Mouse (Mus musculus) MEL (cell line): ENCODE data around the gene Acrbp. TPM values are rescaled to one million over a fixed set of nuclear protein-coding genes. Genes with fewer than 3 reads are reported as not detected.
A peak's percentile ranks its signal among the peaks of the same experiment; 100 is the strongest.

Experiments used
- DNase-seq: peaks from one replicate; pipeline ENCODE4 v3.0.0; 2011; ENCODE audit warnings: low read depth, low spot score
- H3K27ac ChIP-seq: 2 replicates; pipeline ENCODE4 v1.5.1; 2012; ENCODE audit warnings: low read depth, mild to moderate bottlenecking, control low read depth, low read length, moderate library complexity; ENCODE audit not compliant: control insufficient read depth
- H3K27me3 ChIP-seq, 2 experiments: fragments of 150-350 bp in 1 of 2; sonication (generic) in 1 of 2; 2 replicates each; pipeline ENCODE4 v1.6.1; 2012; ENCODE audit warnings: low read length in 2 of 2, mild to moderate bottlenecking in 2 of 2, improper control_type of control experiment in 1 of 2, moderate library complexity in 1 of 2; ENCODE audit not compliant: insufficient read depth in 2 of 2, control insufficient read depth in 1 of 2
- H3K36me3 ChIP-seq, 2 experiments: 2 replicates each; pipeline ENCODE4 v1.6.1; 2012 to 2014; ENCODE audit warnings: low read length in 2 of 2, improper control_type of control experiment in 1 of 2, inconsistent platforms in 1 of 2, mild to moderate bottlenecking in 1 of 2; ENCODE audit not compliant: insufficient read depth in 2 of 2, control insufficient read depth in 1 of 2
- H3K4me1 ChIP-seq, 2 experiments: fragments of 150-350 bp in 1 of 2; sonication (generic) in 1 of 2; 2 replicates each; pipeline ENCODE4 v1.6.1; 2012; ENCODE audit warnings: low read length in 2 of 2, improper control_type of control experiment in 1 of 2, mild to moderate bottlenecking in 1 of 2; ENCODE audit not compliant: insufficient read depth in 2 of 2, control insufficient read depth in 1 of 2
- H3K4me3 ChIP-seq, 2 experiments: fragments of 150-350 bp in 1 of 2; sonication (generic) in 1 of 2; 2 replicates each; pipeline ENCODE4 v1.5.1; 2012; ENCODE audit warnings: low read depth in 2 of 2, low read length in 2 of 2, mild to moderate bottlenecking in 2 of 2, moderate library complexity in 2 of 2, control low read depth in 1 of 2, improper control_type of control experiment in 1 of 2; ENCODE audit not compliant: control insufficient read depth in 1 of 2, insufficient read depth in 1 of 2
- H3K79me2 ChIP-seq: 2 replicates; pipeline ENCODE4 v1.6.1; 2012; ENCODE audit warnings: mild to moderate bottlenecking, low read length, moderate library complexity; ENCODE audit not compliant: control insufficient read depth, poor library complexity, insufficient read depth
- H3K9ac ChIP-seq: 2 replicates; pipeline ENCODE4 v1.6.1; 2012; ENCODE audit warnings: low read depth, mild to moderate bottlenecking, control low read depth, low read length, moderate library complexity; ENCODE audit not compliant: control insufficient read depth, poor library complexity, severe bottlenecking
- H3K9me3 ChIP-seq: fragments of 150-350 bp; sonication (generic); replicated peaks from 2 replicates; pipeline ENCODE4 v1.6.1; 2012; ENCODE audit warnings: mild to moderate bottlenecking, low read length, improper control_type of control experiment, moderate library complexity; ENCODE audit not compliant: insufficient read depth
- BHLHE40 ChIP-seq: IDR thresholded peaks from 2 replicates; pipeline ENCODE4 v1.6.1; 2012; ENCODE audit warnings: low read depth, mild to moderate bottlenecking, inconsistent platforms, low read length, improper control_type of control experiment, borderline replicate concordance
- CHD1 ChIP-seq: IDR thresholded peaks from 2 replicates; pipeline ENCODE4 v1.6.1; 2012; ENCODE audit warnings: low read depth, mild to moderate bottlenecking, inconsistent platforms, low read length, improper control_type of control experiment
- CTCF ChIP-seq, 3 experiments: IDR thresholded peaks in 2 of 3; conservative IDR thresholded peaks in 1 of 3; 2 replicates each; pipeline ENCODE4 v1.5.1; 2011 to 2012; ENCODE audit warnings: low read length in 3 of 3, low read depth in 2 of 3, mild to moderate bottlenecking in 2 of 3, improper control_type of control experiment in 1 of 3, inconsistent platforms in 1 of 3, mixed read lengths in 1 of 3, moderate library complexity in 1 of 3; ENCODE audit not compliant: control insufficient read depth in 1 of 3, insufficient read depth in 1 of 3, poor library complexity in 1 of 3, severe bottlenecking in 1 of 3
- ELF1 ChIP-seq: IDR thresholded peaks from 2 replicates; pipeline ENCODE4 v1.6.1; 2014; ENCODE audit warnings: low read depth, mild to moderate bottlenecking, inconsistent platforms, low read length, improper control_type of control experiment, moderate library complexity
- EP300 ChIP-seq, 2 experiments: IDR thresholded peaks; 2 replicates each; pipeline ENCODE4 v1.6.1; 2011; ENCODE audit warnings: improper control_type of control experiment in 2 of 2, low read length in 2 of 2, low read depth in 1 of 2, mild to moderate bottlenecking in 1 of 2
- GABPA ChIP-seq: IDR thresholded peaks from 2 replicates; pipeline ENCODE4 v1.6.1; 2012; ENCODE audit warnings: low read depth, mild to moderate bottlenecking, inconsistent platforms, low read length, improper control_type of control experiment, moderate library complexity
- HCFC1 ChIP-seq: IDR thresholded peaks from 2 replicates; pipeline ENCODE4 v1.6.1; 2012; ENCODE audit warnings: low read depth, mild to moderate bottlenecking, inconsistent platforms, low read length, improper control_type of control experiment, moderate library complexity
- JUND ChIP-seq: IDR thresholded peaks from 2 replicates; pipeline ENCODE4 v1.6.1; 2011; ENCODE audit warnings: low read depth, mild to moderate bottlenecking, improper control_type of control experiment, low read length
- MAX ChIP-seq: IDR thresholded peaks from 2 replicates; pipeline ENCODE4 v1.6.1; 2011; ENCODE audit warnings: low read length, improper control_type of control experiment
- MAZ ChIP-seq: IDR thresholded peaks from 2 replicates; pipeline ENCODE4 v1.6.1; 2012; ENCODE audit warnings: low read depth, mild to moderate bottlenecking, inconsistent platforms, low read length, improper control_type of control experiment
- MEF2A ChIP-seq: IDR thresholded peaks from 2 replicates; pipeline ENCODE4 v1.6.1; 2014; ENCODE audit warnings: low read depth, mild to moderate bottlenecking, inconsistent platforms, low read length, improper control_type of control experiment; ENCODE audit not compliant: poor library complexity, insufficient replicate concordance, severe bottlenecking; ENCODE audit errors: extremely low read depth
- MXI1 ChIP-seq: IDR thresholded peaks from 2 replicates; pipeline ENCODE4 v1.6.1; 2011; ENCODE audit warnings: mild to moderate bottlenecking, low read depth, low read length, improper control_type of control experiment
- MYC ChIP-seq: IDR thresholded peaks from 2 replicates; pipeline ENCODE4 v1.6.1; 2011; ENCODE audit warnings: low read depth, mild to moderate bottlenecking, low read length, improper control_type of control experiment, moderate library complexity
- POLR2AphosphoS5 ChIP-seq: IDR thresholded peaks from 2 replicates; pipeline ENCODE4 v1.6.1; 2012; ENCODE audit warnings: low read depth, borderline replicate concordance, mild to moderate bottlenecking, inconsistent platforms, low read length, moderate library complexity, mixed read lengths
- RAD21 ChIP-seq: IDR thresholded peaks from 2 replicates; pipeline ENCODE4 v1.6.1; 2011; ENCODE audit warnings: mild to moderate bottlenecking, low read depth, low read length, improper control_type of control experiment
- RCOR1 ChIP-seq: IDR thresholded peaks from 2 replicates; pipeline ENCODE4 v1.6.1; 2012; ENCODE audit warnings: low read depth, mild to moderate bottlenecking, inconsistent platforms, low read length, improper control_type of control experiment
- SIN3A ChIP-seq: IDR thresholded peaks from 2 replicates; pipeline ENCODE4 v1.6.1; 2012; ENCODE audit warnings: low read length, improper control_type of control experiment, inconsistent platforms
- SMC3 ChIP-seq: IDR thresholded peaks from 2 replicates; pipeline ENCODE4 v1.6.1; 2011; ENCODE audit warnings: low read depth, low read length, improper control_type of control experiment
- TAL1 ChIP-seq: IDR thresholded peaks from 2 replicates; pipeline ENCODE4 v1.6.1; 2012; ENCODE audit warnings: mild to moderate bottlenecking, inconsistent platforms, low read length, moderate library complexity, mixed read lengths
- TBP ChIP-seq: IDR thresholded peaks from 2 replicates; pipeline ENCODE4 v1.8.0; 2011; ENCODE audit warnings: low read depth, low read length, improper control_type of control experiment
- UBTF ChIP-seq: IDR thresholded peaks from 2 replicates; pipeline ENCODE4 v1.6.1; 2012; ENCODE audit warnings: low read depth, mild to moderate bottlenecking, inconsistent platforms, low read length, improper control_type of control experiment, moderate library complexity, borderline replicate concordance; ENCODE audit not compliant: insufficient read depth
- USF1 ChIP-seq: IDR thresholded peaks from 2 replicates; pipeline ENCODE4 v1.6.1; 2014; ENCODE audit warnings: low read depth, mild to moderate bottlenecking, inconsistent platforms, low read length, improper control_type of control experiment, moderate library complexity
- USF2 ChIP-seq, 2 experiments: IDR thresholded peaks; 2 replicates each; pipeline ENCODE4 v1.6.1; 2011 to 2012; ENCODE audit warnings: improper control_type of control experiment in 2 of 2, low read length in 2 of 2, borderline replicate concordance in 1 of 2, inconsistent platforms in 1 of 2, low read depth in 1 of 2, mild to moderate bottlenecking in 1 of 2; ENCODE audit not compliant: insufficient read depth in 1 of 2
- ZC3H11A ChIP-seq: IDR thresholded peaks from 2 replicates; pipeline ENCODE4 v1.6.1; 2012; ENCODE audit warnings: low read depth, mild to moderate bottlenecking, inconsistent platforms, low read length, improper control_type of control experiment
- ZKSCAN1 ChIP-seq: IDR thresholded peaks from 2 replicates; pipeline ENCODE4 v1.6.1; 2012; ENCODE audit warnings: low read depth, mild to moderate bottlenecking, inconsistent platforms, low read length, improper control_type of control experiment, moderate library complexity
- ZMIZ1 ChIP-seq: IDR thresholded peaks from 2 replicates; pipeline ENCODE4 v1.6.1; 2012; ENCODE audit warnings: low read depth, mild to moderate bottlenecking, inconsistent platforms, low read length, improper control_type of control experiment, moderate library complexity
- ZNF384 ChIP-seq: IDR thresholded peaks from 2 replicates; pipeline ENCODE4 v1.6.1; 2012; ENCODE audit warnings: low read depth, mild to moderate bottlenecking, inconsistent platforms, low read length, improper control_type of control experiment
- polyA plus RNA-seq, 2 experiments: library from polyadenylated mRNA; stranded (reverse) in 1 of 2; unstranded in 1 of 2; fragments of >175 nt in 1 of 2; fragments of >200 nt in 1 of 2; gene quantifications; 2 replicates each; pipeline versions ENCODE4 v1.2.1 to v1.2.4; 2012; ENCODE audit warnings: low replicate concordance in 2 of 2, low read depth in 1 of 2; ENCODE audit not compliant: insufficient read length in 2 of 2, insufficient read depth in 1 of 2, missing spikeins in 1 of 2
- total RNA-seq: library from RNA; depleted of rRNA; stranded (reverse); fragments of 300-350 nt; gene quantifications from 2 replicates; pipeline ENCODE4 v1.2.3, GENCODE M21; 2012

Gene Acrbp
- total and polyA plus RNA-seq, 3 experiments = 3.3 to 5.3 TPM; not detected in 1

DNA sequence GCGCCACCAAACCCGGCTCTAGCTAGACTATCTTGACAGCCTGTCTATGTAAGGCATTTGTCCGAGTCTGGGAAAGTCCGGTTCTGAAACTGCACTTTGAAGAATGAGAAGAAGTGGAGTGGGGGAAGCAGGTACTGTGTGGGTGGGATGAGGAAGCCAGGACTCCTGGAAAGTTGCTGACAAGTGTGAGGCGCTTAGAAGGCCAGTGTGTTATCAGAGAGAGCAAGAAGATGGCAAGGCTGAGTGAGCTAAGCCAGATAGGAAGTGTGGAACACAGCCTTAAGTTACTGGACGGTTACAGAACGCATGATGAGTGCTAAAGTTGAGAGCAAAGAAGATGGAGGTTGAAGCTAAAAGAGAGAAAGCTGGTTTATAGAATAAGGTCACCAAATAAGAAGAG, 7.4 kb upstream of the Acrbp start (continued):
- no peak for TF ChIP-seq USF2 (IDR thresholded peaks at IDR 0.05; ENCODE audit: borderline replicate concordance in 1 of 2, insufficient read depth in 1 of 2, low read depth in 1 of 2, low read length in 2 of 2)

DNA sequence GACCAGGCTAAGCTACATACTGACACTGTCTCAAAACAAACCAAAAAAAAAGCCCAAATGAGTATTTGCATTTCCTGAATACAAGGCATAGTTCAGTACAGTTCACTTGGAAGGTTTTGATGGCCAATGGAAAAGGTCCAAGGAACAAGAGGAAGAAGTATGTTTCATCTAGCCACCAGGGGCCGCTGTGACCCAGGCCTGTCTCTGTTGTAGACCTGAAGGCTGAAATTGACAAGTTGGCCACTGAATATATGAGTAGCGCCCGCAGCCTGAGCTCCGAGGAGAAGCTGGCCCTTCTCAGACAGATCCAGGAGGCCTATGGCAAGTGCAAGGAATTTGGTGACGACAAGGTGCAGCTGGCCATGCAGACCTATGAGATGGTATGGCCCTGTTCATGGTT, 2.8 kb upstream of the Acrbp start:
- no peaks in the 10 kb centered on the region for H3K27me3 ChIP-seq
- peaks cover 8 to 9% of the 10 kb centered on the region in 2 experiments for H3K4me1 ChIP-seq
- H3K9me3 ChIP-seq = no peaks in the 10 kb centered on the region
- DNase-seq = peak; percentile 87
- no peak overlapping the region for H3K9ac ChIP-seq
- no peak overlapping the region for H3K4me3 ChIP-seq
- TF ChIP-seq SMC3 (peak; percentile 81), MAX (no peak), ZMIZ1 (no peak), MEF2A (no peak), RCOR1 (no peak), UBTF (no peak), JUND (no peak), EP300 (IDR thresholded peaks at IDR 0.05; ENCODE audit: low read depth in 1 of 2, low read length in 2 of 2) (no peak), USF1 (no peak), TBP (no peak), ZKSCAN1 (no peak), ZNF384 (no peak), MYC (no peak), RAD21 (peak; percentile 67), SIN3A (no peak), POLR2AphosphoS5 (no peak), CTCF (IDR thresholded peaks at IDR 0.05 in 2 of 3, conservative IDR thresholded peaks at IDR 0.05 in 1 of 3; ENCODE audit: control insufficient read depth in 1 of 3, insufficient read depth in 1 of 3, low read depth in 2 of 3, low read length in 3 of 3, poor library complexity in 1 of 3, severe bottlenecking in 1 of 3) (peak; percentile 84 to 90 (median 86)), GABPA (no peak), TAL1 (no peak), BHLHE40 (no peak), MAZ (no peak), USF2 (IDR thresholded peaks at IDR 0.05; ENCODE audit: borderline replicate concordance in 1 of 2, insufficient read depth in 1 of 2, low read depth in 1 of 2, low read length in 2 of 2) (no peak), CHD1 (no peak), ELF1 (no peak), MXI1 (no peak), HCFC1 (no peak), ZC3H11A (peak; percentile 42; the same call in 1 of the 2 replicates)
- peaks cover 1 to 9% of the 10 kb centered on the region in 2 experiments; a peak in 3 of 4 replicates for H3K36me3 ChIP-seq
- no peaks in the 10 kb centered on the region for H3K79me2 ChIP-seq
- no peak overlapping the region for H3K27ac ChIP-seq
